Mouse (Mus musculus): ENCODE data around the gene Epor.

The Epor gene

GRCm38 (mm10) chr9:21962416-21963059 is 768 bp downstream of the Epor start:
- peak; percentile 82 for DNase-seq

- DNase-seq: no peak
These were observed 1.3 kb downstream of the Epor start for GRCm38 (mm10) chr9:21962010-21962409.

- DNase-seq: peak; percentile 19
These were observed 1.8 kb downstream of the Epor start for GRCm38 (mm10) chr9:21961366-21961980.

- peak; percentile 70 for DNase-seq
These were observed 2.6 kb downstream of the Epor start for GRCm38 (mm10) chr9:21960558-21961208.

- DNase-seq: peak; percentile 56
These were observed 3.2 kb downstream of the Epor start for GRCm38 (mm10) chr9:21960135-21960534.

- no peak for DNase-seq
These were observed 4.1 kb downstream of the Epor start for GRCm38 (mm10) chr9:21959244-21959643.

GRCm38 (mm10) chr9:21958372-21958771 is 4.9 kb downstream of the Epor start:
- no peak for DNase-seq

- peak; percentile 99 for DNase-seq
These were observed 7.6 kb downstream of the Epor start, which contains the start of gene Swsap1 for GRCm38 (mm10) chr9:21955570-21956281. Gene Swsap1, plus strand, starts transcription at chr9:21955755.

GRCm38 (mm10) chr9:21955225-21955569 is 8.1 kb downstream of the Epor start:
- DNase-seq: no peak

- no peak for DNase-seq
These were observed 8.7 kb downstream of the Epor start for GRCm38 (mm10) chr9:21954635-21955034.

- DNase-seq: no peak
These were observed 9.7 kb downstream of the Epor start for GRCm38 (mm10) chr9:21953600-21953999.

GRCm38 (mm10) chr9:21951977-21952376 is 11.3 kb downstream of the Epor start:
- DNase-seq: no peak

- peak; percentile 65 for DNase-seq
These were observed 13.0 kb downstream of the Epor start for GRCm38 (mm10) chr9:21950322-21950721.

GRCm38 (mm10) chr9:21948790-21949189 is 14.5 kb downstream of the Epor start:
- no peak for DNase-seq

GRCm38 (mm10) chr9:21948146-21948545 is 15.2 kb downstream of the Epor start:
- DNase-seq: no peak

GRCm38 (mm10) chr9:21947540-21948130 is 15.7 kb downstream of the Epor start:
- DNase-seq: no peak

- no peak for DNase-seq
These were observed 19.0 kb downstream of the Epor start for GRCm38 (mm10) chr9:21944267-21944666.

- no peak for DNase-seq
These were observed 19.7 kb downstream of the Epor start for GRCm38 (mm10) chr9:21943638-21944037.

- DNase-seq: no peak
These were observed 20.3 kb downstream of the Epor start for GRCm38 (mm10) chr9:21943046-21943445.

GRCm38 (mm10) chr9:21938234-21938855 is 25.0 kb downstream of the Epor start:
- DNase-seq: no peak

- DNase-seq: no peak
These were observed 25.6 kb downstream of the Epor start for GRCm38 (mm10) chr9:21937711-21938175.
